Mouse (Mus musculus): ENCODE measurements around the gene Cds1. TPM values are rescaled to one million over a fixed set of nuclear protein-coding genes. Genes with fewer than 3 reads are reported as not detected.
"Not testable (repeated sequence)": the region's sequence is repeated elsewhere in the genome, so short reads cannot be mapped to it uniquely, and the experiment has no call there.

Gene Cds1
- total RNA-seq, 2 experiments from 2014 or later, result 13.2 to 13.4 TPM

DNA sequence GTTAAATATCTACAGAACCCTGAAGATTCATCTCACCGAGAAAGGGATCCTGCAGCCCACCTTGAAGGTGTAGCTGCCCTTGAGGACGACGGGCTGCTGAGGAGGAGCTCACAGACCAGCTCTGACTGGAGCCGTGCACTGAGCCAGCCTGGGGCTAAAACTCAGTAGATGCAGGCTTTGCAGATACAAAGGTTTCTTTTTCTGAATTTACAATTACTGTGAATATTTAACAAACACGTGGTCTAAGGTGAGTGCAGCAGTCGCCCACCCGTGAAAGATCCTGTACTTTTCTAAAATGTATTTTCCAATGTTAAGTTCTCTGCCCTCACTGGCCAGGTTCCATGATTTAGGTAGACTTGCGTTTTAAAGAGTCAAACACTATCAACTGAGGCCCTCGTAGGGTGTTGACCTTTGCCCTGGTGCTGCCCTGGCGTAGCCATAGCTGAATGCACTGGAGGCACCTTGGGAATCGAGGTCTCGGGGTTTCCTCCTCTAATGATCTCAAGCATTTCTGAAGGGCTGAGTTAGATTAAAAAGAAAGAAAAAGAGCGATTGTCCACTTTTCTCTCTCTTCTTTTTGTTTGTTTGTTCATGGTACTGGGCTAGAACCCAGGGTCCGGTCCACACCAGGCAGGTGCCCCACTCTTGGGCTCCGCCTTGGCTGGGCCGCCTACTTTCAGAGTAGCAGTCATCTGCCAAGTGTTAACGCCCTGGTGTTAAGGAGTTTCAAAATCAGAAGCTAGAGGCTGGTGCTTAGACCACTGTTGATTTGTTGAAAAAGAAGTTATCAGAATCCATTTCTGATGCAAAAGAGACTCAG lies 56.8 kb downstream of the Cds1 start:
- intact Hi-C loops (cut with DNase I), result no loop called here
- no peak for DNase-seq (ENCODE audit: low spot score)

DNA sequence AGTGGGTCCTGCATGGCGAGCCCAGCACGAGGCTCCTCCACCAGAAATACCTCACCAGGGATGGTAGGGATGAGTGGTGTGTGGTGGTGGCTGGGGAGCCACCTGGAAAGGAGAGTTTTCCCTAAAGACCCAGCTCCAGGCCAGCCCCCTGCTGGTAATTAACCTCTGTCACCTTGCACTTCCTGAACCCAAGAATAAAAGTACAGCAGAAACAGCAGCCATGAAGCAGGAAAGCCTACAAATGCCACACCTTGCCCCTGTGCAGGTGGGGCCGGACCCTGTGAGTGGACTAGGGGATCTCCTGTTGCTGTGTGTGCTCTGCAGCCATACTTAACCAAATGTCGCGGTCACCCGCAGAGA lies 57.4 kb downstream of the Cds1 start:
- intact Hi-C loops (cut with DNase I), result no loop called here

DNA sequence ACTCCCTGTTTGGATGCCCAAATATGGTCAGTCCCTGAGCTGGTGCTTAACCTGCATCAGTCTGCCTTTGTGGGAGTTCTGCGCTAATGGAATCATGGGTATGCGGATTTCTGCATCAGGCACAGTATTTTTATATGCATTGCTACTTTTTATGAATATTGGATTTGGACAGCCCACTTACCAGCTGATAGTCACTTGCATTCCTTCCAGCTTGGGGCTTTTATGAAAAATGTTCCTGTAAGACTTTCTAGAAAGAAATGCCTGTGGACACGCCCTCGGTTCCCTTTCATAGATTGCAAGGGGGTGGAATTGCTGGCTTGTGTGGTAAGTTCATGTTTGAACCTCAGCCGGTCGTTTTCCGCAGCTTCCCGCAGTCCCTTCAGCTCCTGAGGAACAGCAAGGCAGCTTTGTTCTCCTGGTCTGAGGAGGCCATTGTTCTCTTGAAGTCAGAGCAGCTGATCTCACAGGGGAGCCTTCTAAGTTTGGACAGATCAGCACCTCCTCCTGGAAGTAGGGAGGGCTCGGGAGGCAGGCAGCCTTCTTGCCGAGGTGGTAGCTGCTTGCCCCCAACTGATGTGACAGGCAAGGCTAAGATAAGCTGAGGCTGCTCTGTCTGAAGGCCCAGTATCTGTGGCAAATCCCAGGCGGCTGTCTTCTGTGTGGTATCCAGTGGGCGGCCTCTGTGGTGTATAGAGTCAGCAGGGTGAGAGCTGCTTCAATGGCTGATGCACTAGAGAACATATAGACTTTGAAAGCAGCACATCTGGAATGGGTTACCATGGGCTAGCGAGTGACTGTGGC lies 60.4 kb downstream of the Cds1 start:
- no peak for DNase-seq (ENCODE audit: low spot score)
- intact Hi-C loops (cut with DNase I), result no loop called here

More for the DNA sequence above, 57.4 kb downstream of the Cds1 start:
- DNase-seq (ENCODE audit: low spot score), result no peak

DNA sequence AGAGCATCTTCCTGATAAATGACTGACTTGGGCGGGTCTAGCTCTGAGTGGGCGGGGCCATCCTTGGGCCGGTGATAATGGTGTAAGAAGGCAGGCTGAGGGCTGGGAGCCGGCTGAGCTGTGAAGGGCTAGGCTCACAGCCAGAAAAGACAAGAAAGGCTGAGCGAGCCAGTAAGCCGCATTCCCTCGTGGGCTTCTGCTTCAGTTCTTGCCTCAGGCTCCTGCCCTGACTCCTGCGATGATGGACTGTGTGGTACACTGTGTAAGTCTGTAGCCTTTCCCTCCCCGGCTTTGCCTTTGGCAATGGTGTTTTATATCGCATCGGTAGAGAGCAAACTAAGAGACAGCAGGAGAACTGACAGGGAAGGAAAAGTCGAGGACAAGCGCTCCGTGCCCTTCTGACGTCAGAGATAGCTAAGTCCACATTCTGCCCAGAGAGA lies 61.6 kb downstream of the Cds1 start:
- intact Hi-C loops (cut with DNase I), result no loop called here
- peak; percentile 26 for DNase-seq (ENCODE audit: low spot score)

DNA sequence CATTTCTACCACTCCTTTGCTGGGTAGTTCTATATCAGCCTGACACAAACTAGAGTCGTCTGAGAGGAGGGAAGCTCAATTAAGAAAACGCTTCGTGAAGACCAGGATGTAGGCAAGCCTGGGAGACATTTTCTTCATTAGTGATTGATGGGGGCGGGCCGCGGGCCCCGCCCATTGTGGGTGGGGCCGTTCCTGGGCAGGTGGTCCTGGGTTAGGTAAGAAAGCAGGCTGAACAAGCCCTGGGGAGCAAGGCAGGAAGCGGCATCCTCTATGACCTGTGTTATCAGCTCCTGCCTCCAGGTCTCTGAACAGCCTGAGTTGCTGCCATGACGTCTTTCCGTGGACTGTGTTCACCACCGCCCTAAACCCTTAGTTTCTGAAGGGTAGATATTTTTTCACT lies 62.5 kb downstream of the Cds1 start:
- intact Hi-C loops (cut with DNase I), result no loop called here
- no peak for DNase-seq (ENCODE audit: low spot score)

DNA sequence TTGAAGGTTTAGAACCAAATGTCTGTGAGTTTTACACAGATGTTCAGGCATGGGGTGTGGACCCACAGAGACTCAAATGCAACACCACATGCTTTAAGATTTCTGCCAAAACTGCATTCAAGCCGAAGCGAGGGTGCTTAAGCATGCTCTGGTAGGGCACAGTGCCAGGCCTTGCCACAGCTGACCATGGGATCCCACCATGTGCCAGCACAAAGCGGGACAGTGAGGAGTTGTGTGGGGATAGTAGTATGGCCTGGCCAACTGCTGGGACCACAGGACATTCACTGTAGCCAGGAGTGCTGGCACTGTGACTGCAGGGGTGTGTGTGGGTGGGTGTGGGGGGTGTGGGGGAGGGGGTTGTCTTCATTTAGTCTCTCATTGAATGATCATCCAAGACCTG lies 64.0 kb downstream of the Cds1 start:
- DNase-seq (ENCODE audit: low spot score), result no peak
- intact Hi-C loops (cut with DNase I), result no loop called here

DNA sequence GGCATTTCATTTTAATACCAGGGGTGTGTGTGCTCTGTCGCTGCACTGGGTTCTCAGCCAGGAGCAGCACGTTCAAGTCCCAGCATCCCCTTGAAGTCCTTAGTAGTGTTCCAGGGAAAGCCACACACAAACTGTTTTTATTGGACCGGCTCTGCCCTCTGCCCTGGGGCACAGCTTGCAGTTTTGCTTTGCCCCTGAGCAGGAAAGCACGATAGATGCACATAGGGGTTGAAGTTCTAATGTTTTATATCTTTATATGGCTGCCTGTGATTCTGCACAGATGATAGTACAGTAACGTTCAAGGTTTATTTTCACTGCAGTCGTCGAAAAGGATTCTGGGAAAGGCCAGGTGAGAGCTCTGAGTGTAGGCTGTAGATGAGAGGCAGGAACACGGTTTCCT lies 65.2 kb downstream of the Cds1 start:
- no peak for DNase-seq (ENCODE audit: low spot score)
- intact Hi-C loops (cut with DNase I), result no loop called here

DNA sequence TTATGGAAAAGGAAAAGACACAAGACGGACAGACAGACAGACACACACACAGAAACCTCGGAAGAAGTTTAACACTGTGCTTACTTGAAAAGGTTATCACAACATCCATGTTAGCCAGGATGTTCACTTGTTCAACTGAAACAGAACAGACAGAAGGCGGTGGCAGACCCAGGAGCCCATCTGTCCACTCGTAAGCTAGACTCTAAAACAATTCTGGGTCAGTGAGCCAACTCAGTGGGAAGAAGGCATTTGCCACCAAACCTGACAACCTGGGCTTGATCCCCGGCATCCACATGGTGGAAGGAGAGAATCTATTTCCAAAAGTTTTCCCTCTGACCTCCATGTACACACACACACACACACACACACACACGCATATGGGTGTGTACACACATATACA lies 67.1 kb downstream of the Cds1 start:
- no peak for DNase-seq (ENCODE audit: low spot score)
- intact Hi-C loops (cut with DNase I), result no loop called here

DNA sequence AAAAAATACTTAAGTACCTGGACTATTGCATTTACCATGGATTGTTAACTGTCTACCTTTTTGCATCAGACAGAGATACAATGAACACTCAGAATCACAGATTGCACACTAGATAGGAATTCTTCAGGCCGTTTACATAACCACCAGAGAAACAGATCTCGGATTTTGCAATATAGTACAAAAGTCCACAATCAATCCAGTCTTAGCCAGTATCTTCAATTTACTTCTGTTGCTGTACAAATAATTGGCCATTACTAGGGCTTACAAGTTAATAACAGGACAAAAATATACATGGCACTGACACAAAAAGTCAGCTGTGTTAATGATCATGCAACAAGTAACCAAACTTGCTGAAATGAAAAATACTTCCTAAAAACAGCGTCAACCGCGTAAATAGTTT lies 68.1 kb downstream of the Cds1 start:
- no peak for DNase-seq (ENCODE audit: low spot score)
- intact Hi-C loops (cut with DNase I), result no loop called here

DNA sequence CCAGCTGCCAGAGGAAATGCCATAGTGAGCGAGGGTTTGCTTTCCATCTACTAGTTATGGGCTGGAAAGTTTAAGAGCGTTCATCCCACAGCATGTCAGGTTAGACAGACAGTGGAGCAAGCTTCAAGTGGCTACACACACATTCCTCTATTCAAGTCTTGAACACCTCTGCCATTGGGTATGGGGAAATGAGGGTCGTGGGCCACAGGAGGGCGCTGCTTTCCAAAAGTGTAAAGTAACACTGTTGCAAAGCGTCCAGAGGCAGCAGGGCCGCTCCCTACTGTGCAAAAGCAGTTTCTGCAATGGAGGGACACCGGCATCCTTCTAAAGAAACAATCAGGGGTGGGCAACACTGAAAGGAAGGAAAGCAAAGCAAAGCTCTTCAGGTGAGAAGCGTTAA lies 68.9 kb downstream of the Cds1 start:
- no peak for DNase-seq (ENCODE audit: low spot score)
- intact Hi-C loops (cut with DNase I), result no loop called here

DNA sequence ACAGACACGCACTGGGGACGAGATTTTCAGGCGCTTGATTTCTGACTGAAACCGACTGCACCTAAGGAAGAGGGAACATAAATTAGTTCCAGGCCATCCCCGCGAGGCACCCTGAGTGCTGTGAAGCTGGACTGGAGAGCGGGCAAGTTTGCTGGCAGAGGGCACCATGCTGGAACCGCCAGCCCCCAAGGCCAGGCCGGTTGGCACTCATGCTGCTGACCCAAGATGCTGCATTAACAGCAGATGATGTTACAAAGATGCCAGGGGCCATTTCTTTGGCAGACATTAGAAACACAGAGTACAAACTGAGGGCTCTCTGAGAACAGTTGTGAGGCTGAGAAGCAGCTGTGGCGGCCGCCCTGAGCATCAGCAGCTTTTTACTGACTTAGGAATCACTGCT lies 71.3 kb downstream of the Cds1 start:
- intact Hi-C loops (cut with DNase I), result no loop called here
- DNase-seq (ENCODE audit: low spot score), result no peak

DNA sequence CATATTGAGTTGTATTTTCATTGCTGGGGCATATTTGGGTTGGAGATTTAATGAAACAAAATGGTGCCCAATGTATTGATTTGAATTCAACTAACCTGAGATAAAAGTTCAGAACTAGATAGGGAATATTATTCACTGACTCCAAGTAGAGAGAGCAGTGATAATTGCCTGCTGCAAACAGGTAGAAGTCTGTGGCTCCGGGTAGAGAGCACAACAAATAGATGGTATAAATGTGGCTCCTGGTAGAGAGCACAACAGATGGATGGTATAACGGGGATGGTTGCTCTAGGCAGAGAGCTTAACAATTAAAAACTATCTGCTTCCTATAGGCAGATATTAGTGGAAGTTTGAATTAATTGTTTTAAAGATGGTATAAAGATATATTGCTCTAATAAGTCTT lies 72.7 kb downstream of the Cds1 start:
- intact Hi-C loops (cut with DNase I); DNase-seq (ENCODE audit: low spot score): not testable (repeated sequence)

DNA sequence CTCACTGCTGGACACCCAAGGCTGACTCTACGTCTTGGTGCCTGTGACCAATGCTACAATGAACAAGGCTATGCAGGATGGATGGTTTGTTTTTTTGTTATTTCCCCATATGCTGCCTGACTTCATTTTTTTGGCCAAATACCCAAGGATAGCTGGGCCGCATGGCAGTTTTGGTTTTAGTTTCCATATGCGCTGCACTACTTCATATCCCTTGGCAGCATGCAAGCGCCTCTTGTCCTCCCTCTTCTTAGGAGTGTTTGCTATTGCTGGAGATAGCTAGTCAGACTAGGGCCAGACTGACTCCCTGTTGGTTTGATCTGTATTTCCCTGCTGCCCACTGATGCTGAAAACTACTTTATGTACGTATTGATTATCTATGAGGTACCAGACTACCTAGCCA lies 75.5 kb downstream of the Cds1 start:
- DNase-seq (ENCODE audit: low spot score), result no peak
- intact Hi-C loops (cut with DNase I), result no loop called here

DNA sequence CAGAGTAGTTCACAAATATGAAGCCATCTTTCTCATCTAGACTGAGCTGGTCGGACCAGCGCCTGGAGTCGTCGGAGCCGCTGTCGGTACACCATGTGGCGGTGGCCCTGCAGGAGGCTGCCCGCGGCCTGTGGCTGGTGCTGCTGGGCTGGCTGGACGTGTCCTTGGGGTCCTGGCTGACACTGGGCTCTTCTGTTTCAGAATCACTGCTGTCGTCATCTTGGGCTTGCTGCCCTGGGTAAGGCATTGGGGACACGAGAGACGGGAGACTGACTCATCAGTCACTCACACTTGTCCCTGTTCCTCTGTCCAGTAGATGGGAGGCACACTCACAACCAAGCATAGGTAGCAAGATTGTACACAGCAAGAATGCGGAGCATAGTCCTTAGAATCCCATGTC lies 80.1 kb downstream of the Cds1 start:
- intact Hi-C loops (cut with DNase I), result no loop called here

DNA sequence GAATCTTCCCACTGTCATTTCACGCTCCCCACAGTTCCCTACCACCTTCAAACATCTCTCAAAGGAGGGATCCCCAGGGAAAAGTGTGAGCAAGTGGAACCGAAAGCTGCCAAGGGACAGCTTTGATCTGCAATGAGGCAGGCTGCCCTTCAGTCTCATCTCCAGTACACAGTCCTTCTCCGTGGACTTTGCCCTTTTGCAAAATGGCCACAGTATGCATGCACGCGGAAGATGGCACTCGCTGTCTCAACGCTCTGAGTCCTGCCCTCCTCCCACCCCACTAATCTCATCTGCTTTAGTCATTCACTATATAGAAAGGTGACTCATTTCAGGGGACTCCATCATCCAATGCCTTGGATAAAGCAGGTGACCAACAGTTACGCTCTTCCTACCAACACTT lies 81.0 kb downstream of the Cds1 start:
- intact Hi-C loops (cut with DNase I), result no loop called here
- DNase-seq (ENCODE audit: low spot score), result no peak

More for the DNA sequence above, 80.1 kb downstream of the Cds1 start:
- DNase-seq (ENCODE audit: low spot score), result no peak

DNA sequence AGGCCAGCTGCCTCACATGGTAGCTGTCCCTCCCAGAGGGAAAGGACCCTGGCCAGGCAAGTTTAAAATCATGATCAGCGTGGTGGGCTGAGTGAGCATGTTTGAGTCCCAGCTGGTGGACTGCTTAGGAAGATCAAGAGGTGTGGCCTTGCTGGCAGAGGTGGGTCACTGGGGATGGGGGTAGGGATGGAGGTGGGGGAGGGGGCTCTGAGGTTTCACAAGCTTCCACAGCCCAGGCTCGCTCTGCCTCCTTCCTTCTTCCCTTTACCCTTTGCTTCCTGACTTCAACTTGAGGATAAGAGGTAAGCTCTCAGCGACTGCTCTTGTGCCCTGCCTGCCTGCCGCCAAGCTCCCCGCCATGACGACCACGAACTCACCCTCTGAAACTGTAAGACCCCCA lies 82.4 kb downstream of the Cds1 start:
- intact Hi-C loops (cut with DNase I), result no loop called here
- no peak for DNase-seq (ENCODE audit: low spot score)

DNA sequence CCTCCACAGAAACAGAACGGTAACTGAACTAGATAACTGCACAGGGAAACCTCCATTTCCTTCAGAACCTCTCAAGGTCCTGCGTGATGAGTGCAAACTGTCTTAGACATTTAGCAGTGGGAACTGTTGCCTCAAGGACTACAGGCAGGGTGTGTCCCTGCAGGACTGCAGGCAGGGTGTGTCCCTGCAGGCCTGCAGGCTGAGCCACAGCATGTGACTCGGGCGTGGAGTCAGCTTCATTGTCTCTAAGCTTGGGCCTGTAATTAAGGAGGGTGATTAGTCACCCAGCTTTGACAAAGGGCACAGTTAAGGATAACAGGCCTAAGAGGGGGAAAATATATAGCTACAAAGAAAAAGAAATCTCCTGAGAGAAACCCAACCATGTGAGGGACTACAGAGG lies 82.8 kb downstream of the Cds1 start:
- DNase-seq (ENCODE audit: low spot score), result no peak
- intact Hi-C loops (cut with DNase I), result no loop called here

DNA sequence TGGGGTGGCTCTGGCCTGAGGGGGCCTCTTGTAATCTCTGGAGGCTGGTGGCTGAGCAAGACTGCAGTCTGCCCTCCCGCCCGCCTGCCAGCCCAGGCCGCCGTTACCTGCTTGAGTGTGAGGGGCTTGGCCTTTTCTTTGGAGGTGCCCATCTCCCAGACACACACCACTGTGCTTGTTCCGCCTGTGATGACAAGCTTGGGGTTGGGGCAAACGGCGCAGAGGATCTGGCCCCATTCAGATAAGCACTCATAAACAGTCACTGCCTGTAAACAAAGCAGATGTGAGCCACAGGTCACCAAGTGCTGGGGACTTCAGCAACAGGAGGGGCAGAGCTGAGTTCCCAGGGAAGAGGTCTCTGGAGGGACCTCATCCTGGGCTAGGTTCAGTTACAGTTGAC lies 86.2 kb downstream of the Cds1 start:
- DNase-seq (ENCODE audit: low spot score), result no peak
- intact Hi-C loops (cut with DNase I), result no loop called here

DNA sequence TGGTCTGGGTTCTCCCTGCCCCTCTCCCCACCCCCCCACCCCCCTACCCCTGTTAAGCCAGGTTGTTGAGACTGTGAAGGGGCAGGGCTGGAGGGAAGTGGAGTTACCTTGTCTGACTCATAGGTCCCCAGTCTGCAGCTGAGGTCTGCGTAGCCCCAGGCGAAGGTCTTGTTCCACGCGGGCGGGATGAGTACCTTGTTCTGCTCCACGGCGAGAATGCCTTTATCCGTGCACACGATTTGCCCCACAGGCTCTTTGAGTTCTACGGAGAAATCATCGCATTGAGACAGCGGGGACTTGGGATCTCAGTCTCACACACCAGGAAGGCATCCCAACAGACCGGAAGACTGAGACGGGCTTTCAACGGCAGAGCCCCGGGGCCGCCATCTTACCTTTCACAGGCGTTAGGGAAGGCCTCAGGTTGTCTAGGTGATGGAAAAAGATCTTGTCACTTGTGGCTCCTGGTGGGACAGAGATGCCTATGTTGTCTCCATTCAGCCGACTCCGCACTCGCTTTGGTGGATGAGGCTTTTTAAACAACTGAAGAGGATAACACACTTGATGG lies 87.3 kb downstream of the Cds1 start:
- intact Hi-C loops (cut with DNase I), result no loop called here
- DNase-seq (ENCODE audit: low spot score), result no peak

DNA sequence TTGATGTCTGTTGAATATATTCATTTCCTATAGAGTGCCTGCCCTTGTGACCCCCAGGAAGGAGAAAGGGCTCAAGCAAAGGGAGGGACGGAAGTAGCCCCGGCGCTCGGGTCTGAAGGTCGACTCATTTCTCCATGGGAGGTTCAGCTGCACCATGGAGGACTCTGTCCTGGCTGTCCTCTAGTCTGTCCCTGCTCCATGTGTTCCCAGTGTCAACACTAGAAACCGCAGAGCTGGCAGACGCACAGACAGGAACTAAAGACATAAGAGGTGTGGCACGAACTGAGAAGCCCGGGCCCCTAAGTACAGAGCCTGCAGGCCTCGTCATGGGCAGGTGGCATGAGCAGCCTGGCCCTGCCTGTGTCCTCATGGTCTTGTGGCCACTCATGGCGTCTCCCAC lies 89.2 kb downstream of the Cds1 start:
- intact Hi-C loops (cut with DNase I), result no loop called here
- DNase-seq (ENCODE audit: low spot score), result no peak

DNA sequence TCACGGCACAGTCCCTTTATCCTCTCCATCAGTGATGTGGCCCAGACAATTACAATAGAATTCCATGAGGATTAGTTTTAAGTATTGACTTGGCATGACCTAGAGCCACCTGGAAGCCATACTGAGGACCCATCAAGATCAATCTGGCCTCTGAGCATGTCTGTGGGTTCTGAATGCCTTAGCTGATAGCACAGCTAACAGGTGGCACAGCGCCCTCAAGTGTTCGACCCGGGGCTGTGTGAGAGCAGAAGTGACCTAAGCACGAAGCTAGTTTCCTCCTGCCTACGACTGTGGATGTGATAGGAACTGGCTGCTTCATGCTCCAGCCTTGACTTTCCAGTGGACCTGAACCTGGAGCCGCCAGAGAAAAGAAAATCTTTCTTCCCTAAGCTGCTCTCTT lies 89.7 kb downstream of the Cds1 start:
- intact Hi-C loops (cut with DNase I), result no loop called here
- DNase-seq (ENCODE audit: low spot score), result no peak
